Comparison of ENCODE assay signal across 15 mouse cellular contexts in the genomic region with DNA sequence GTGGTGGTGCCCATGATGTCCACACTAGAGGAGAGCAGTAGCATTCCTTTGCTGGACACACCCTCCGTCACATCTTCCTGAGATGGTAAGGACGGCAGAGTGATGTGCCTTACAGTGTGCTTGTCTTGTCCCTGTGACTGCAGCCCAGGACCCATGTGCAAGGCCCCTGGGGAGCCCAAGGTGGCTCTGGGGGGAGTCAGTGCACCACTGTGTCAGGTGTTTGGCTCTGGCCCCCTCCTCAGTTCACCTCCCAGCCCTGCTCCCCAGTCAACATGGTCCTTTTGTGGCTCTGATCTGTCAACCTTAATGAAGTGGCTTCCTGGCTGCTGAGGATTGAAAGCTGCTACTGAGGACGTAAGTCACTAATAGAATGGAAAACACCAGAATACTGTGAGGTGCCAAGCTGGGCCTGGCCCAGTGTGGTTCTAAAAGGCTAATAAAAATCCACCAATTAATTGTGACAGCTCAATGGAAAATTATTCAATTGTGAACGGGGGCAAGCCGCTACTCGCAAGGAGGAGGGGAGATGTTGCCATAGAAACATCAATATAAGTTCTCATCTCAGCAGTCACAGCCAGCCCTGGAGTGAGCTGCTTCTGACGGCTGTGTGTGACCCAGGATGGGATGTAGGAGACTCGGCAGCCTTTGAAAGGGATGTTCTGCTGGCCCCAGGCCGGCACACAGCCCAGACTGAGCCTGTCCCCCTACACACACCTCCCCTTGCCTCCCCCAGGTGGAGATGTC. TPM values are rescaled to one million over a fixed set of nuclear protein-coding genes. Genes with fewer than 3 reads are reported as not detected.
DNase-seq lines count a peak whose midpoint lies in the region; ATAC-seq and TF ChIP-seq lines count a peak whose summit lies in the region.
"Had no signal": no experiment of that assay in that cellular context is flagged by ENCODE, and none has a peak within 500 bp of the region (broad histone marks: within the 10 kb centered on the region; RNA-seq: fewer than 3 reads in every experiment).

No protein-coding gene starts in this region.

- H3K4me1 ChIP-seq in forebrain, postnatal 0 days (ENCODE audit: insufficient read depth), result peaks cover 4% of the 10 kb centered on the region; the same call in 1 of the 2 replicates
- peaks cover 42% of the 10 kb centered on the region for H3K4me1 ChIP-seq in neural tube, embryonic 14.5 days (ENCODE audit: control insufficient read depth, insufficient read depth, low read length)

- H3K27ac ChIP-seq in forebrain, postnatal 0 days (ENCODE audit: low read depth, low read length), result no peak overlapping the region
- peak overlapping the region; percentile 55; the same call in 1 of the 2 replicates for H3K27ac ChIP-seq in neural tube, embryonic 14.5 days (ENCODE audit: low read depth, low read length)
- H3K27ac ChIP-seq: heart, adult 2 months; liver, embryonic 15.5 days had no signal

- no peak overlapping the region for H3K4me2 ChIP-seq in forebrain, postnatal 0 days (ENCODE audit: low read depth)
- no peak overlapping the region for H3K4me2 ChIP-seq in neural tube, embryonic 14.5 days (ENCODE audit: low read depth, low read length)
- H3K4me2 ChIP-seq: liver, embryonic 15.5 days had no signal

- no peak overlapping the region for H3K4me3 ChIP-seq in forebrain, postnatal 0 days (ENCODE audit: low read depth, low read length)
- no peak overlapping the region for H3K4me3 ChIP-seq in neural tube, embryonic 14.5 days (ENCODE audit: low read depth, low read length)
- H3K4me3 ChIP-seq: heart, adult 2 months; liver, embryonic 15.5 days had no signal

- peak; percentile 70 for ATAC-seq in forebrain, postnatal 0 days
- ATAC-seq in neural tube, embryonic 14.5 days (ENCODE audit: low read depth), result peak; percentile 62

- H3K27me3 ChIP-seq in forebrain, postnatal 0 days (ENCODE audit: insufficient read depth, low read length), result no peaks in the 10 kb centered on the region
- no peaks in the 10 kb centered on the region for H3K27me3 ChIP-seq in neural tube, embryonic 14.5 days (ENCODE audit: control insufficient read depth, insufficient read depth, low read length)

- H3K36me3 ChIP-seq in forebrain, postnatal 0 days (ENCODE audit: insufficient read depth), result peaks cover 18% of the 10 kb centered on the region
- 0 out of 2 replicates have a peak, but pooled peaks cover 9% of the 10 kb centered on the region for H3K36me3 ChIP-seq in neural tube, embryonic 14.5 days (ENCODE audit: control insufficient read depth, insufficient read depth, low read length)

- H3K9ac ChIP-seq in forebrain, postnatal 0 days, result no peak overlapping the region
- 0 out of 2 replicates have a peak overlapping the region, but pooled peaks have one; percentile 2 for H3K9ac ChIP-seq in neural tube, embryonic 14.5 days (replicated peaks; ENCODE audit: low read depth, low read length)
- H3K9ac ChIP-seq: liver, embryonic 15.5 days had no signal

- peak; percentile 42 for DNase-seq in embryo, embryonic 10 days (ENCODE audit: low spot score)
- DNase-seq in embryo, embryonic 9.5 days (ENCODE audit: extremely low spot score), result no peak
- peak; percentile 47 for DNase-seq in forebrain, postnatal 0 days
- DNase-seq in mesoderm, embryonic 11.5 days (ENCODE audit: low read depth, low spot score), result peak; percentile 39
- no peak for DNase-seq in lung, postnatal 36 days
- no peak for DNase-seq in layer of hippocampus, adult 11-12 months (ENCODE audit: low spot score)
- no peak for DNase-seq in lung, postnatal 10 days
- DNase-seq: adrenal gland, postnatal 25 days; heart, adult 2 months; kidney, postnatal 14 days had no signal

- 19% methylated on average over 9 of the region's 9 CpGs for WGBS in forebrain, postnatal 0 days
- WGBS in neural tube, embryonic 14.5 days, result 19% methylated on average over 9 of the region's 9 CpGs

- no peaks in the 10 kb centered on the region for H3K9me3 ChIP-seq in forebrain, postnatal 0 days (ENCODE audit: low read length)
- no peaks in the 10 kb centered on the region for H3K9me3 ChIP-seq in neural tube, embryonic 14.5 days (ENCODE audit: control insufficient read depth, low read length)
- H3K9me3 ChIP-seq: liver, embryonic 15.5 days had no signal

- no peak for TF ChIP-seq CTCF in forebrain, postnatal 0 days (IDR thresholded peaks at IDR 0.05; ENCODE audit: low read depth)

RNA-seq across cellular contexts. Expression of a gene that starts 3.6 kb away (rescaled TPM):
- total RNA-seq in forebrain, postnatal 0 days (2014; rRNA removed), result 0.08 and 0.19 TPM in 2 replicates
- polyA plus RNA-seq in forebrain, postnatal 0 days (2015; fragmentation: Nextera tagmentation; extraction: Ambion mirVana), result 0.06 TPM in 1 of 2 replicates, not detected in the other
- 0.09 TPM in 1 of 2 replicates, not detected in the other for polyA plus RNA-seq in neural tube, embryonic 14.5 days (2014; fragmentation: Nextera tagmentation; extraction: Ambion mirVana)
- total RNA-seq: adrenal gland, postnatal 25 days; heart, adult 2 months; hematopoietic stem cell, adult 5-6 weeks; megakaryocyte-erythroid progenitor cell, adult 5-6 weeks had no signal
- polyA plus RNA-seq: cortical plate, adult 2 months had no signal

RNA-seq across cellular contexts. Expression of a gene that starts 39.0 kb away (rescaled TPM):
- 8.9 and 12.7 TPM in 2 replicates for total RNA-seq in forebrain, postnatal 0 days (2014; rRNA removed)
- polyA plus RNA-seq in forebrain, postnatal 0 days (2015; fragmentation: Nextera tagmentation; extraction: Ambion mirVana), result 5.7 and 8.5 TPM in 2 replicates
- 3.8 and 4.3 TPM in 2 replicates for polyA plus RNA-seq in neural tube, embryonic 14.5 days (2014; fragmentation: Nextera tagmentation; extraction: Ambion mirVana)
- total RNA-seq: heart, adult 2 months; hematopoietic stem cell, adult 5-6 weeks; megakaryocyte-erythroid progenitor cell, adult 5-6 weeks had no signal
- polyA plus RNA-seq: heart, adult 2 months; liver, embryonic 15.5 days had no signal

Comparison
In these comparisons a context has a peak if more than half of its experiments do, and no peak if none do; other contexts are left out.
1. DNase-seq: peak in embryo, embryonic 10 days (single experiment), forebrain, postnatal 0 days (single experiment) and mesoderm, embryonic 11.5 days (single experiment); none in embryo, embryonic 9.5 days (single experiment), lung, postnatal 36 days (single experiment), layer of hippocampus, adult 11-12 months (single experiment) and lung, postnatal 10 days (single experiment).